Mouse (Mus musculus) hindbrain, embryonic 15.5 days (tissue): ENCODE data around the gene Gria4. TPM values are rescaled to one million over a fixed set of nuclear protein-coding genes. Genes with fewer than 3 reads are reported as not detected.

ENCODE experiments used
- ATAC-seq: fragments of 200-750 bp; cut with Nextera tagmentation; 2 replicates; pipeline ENCODE4 v1.8.0; 2017; ENCODE audit warnings: low read depth, moderate number of reproducible peaks, moderate TSS enrichment; ENCODE audit not compliant: low FRiP score
- H3K27ac ChIP-seq: fragments of 300-500 bp; sonication (generic); replicated peaks from 2 replicates; pipeline ENCODE4 v1.5.1; 2015; ENCODE audit warnings: mild to moderate bottlenecking, inconsistent platforms
- H3K27me3 ChIP-seq: fragments of 300-500 bp; sonication (generic); 2 replicates; pipeline ENCODE4 v1.6.1; 2015; ENCODE audit warnings: control low read depth, inconsistent platforms
- H3K36me3 ChIP-seq: fragments of 300-500 bp; sonication (generic); 2 replicates; pipeline ENCODE4 v1.6.1; 2015; ENCODE audit warnings: control low read depth, inconsistent platforms
- H3K4me1 ChIP-seq: fragments of 300-500 bp; sonication (generic); replicated peaks from 2 replicates; pipeline ENCODE4 v1.6.1; 2015; ENCODE audit warnings: control low read depth, inconsistent platforms
- H3K4me2 ChIP-seq: fragments of 300-500 bp; sonication (generic); 2 replicates; pipeline ENCODE4 v1.6.1; 2015; ENCODE audit warnings: moderate library complexity, mild to moderate bottlenecking, inconsistent platforms
- H3K4me3 ChIP-seq: fragments of 300-500 bp; sonication (generic); 2 replicates; pipeline ENCODE4 v1.5.1; 2015; ENCODE audit warnings: mild to moderate bottlenecking, inconsistent platforms
- H3K9ac ChIP-seq: fragments of 300-500 bp; sonication (generic); 2 replicates; pipeline ENCODE4 v1.6.1; 2015; ENCODE audit warnings: inconsistent platforms
- H3K9me3 ChIP-seq: fragments of 300-500 bp; sonication (generic); 2 replicates; pipeline ENCODE4 v1.6.1; 2016; ENCODE audit warnings: control low read depth, inconsistent platforms
- WGBS: fragments of 180-500 bp; shearing (Covaris S2); methylation state at CpG from one replicate; pipeline ENCODE4 v1.1.7; 2015; 5-methylcytosine and 5-hydroxymethylcytosine counted together
- polyA plus RNA-seq: library from polyadenylated mRNA; unstranded; fragments of >200 nt; fragmentation: Nextera tagmentation; extraction: Ambion mirVana; gene quantifications from 2 replicates; pipeline ENCODE4 v1.2.1, GENCODE M21; 2015

The Gria4 gene
- polyA plus RNA-seq, 1 experiment from 2014 or later: 33.6 TPM

DNA sequence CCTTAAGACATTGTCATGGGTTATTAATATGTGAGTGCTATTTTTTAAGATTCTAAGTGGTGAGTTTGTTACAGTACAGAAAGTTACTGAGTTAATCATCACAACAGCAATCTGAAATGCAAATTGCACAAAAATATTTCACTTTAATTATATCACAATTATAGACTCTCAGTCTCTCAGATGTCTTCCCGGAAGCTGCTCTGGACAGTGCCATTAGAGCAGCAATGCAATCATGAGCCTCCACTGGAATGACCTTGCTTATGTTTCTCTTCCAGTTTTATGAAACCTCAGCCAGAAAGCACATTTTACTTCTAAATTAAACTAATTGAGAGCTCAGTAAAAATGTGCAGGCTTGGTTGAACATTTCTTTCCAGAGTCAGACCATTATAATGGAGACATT lies 116.9 kb downstream of the Gria4 start:
- H3K27ac ChIP-seq: no peak overlapping the region
- H3K4me3 ChIP-seq: no peak overlapping the region
- no peaks in the 10 kb centered on the region for H3K4me1 ChIP-seq
- ATAC-seq: no peak
- no peaks in the 10 kb centered on the region for H3K27me3 ChIP-seq
- no peak overlapping the region for H3K4me2 ChIP-seq
- H3K36me3 ChIP-seq: no peaks in the 10 kb centered on the region
- WGBS: 81% methylated on average over 1 of the region's 1 CpGs
- no peaks in the 10 kb centered on the region for H3K9me3 ChIP-seq
- no peak overlapping the region for H3K9ac ChIP-seq

DNA sequence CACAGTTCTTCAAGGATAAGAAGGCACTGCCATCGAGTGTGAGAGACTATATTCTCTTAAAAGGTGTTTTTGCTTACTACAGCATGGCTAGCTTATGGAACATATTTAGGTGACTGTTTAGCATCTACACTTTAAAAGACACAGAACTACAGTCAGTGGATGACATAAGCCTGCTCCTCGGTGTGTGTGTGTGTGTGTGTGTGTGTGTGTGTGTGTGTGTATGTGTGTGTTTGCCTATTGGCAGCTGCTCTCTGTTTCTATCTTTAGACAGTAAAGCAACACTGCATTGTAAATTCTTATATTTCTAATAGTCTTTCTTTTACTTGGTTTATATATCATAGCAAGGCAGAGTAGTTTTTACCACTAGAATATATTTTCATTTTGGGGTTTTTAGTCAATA lies 130.3 kb downstream of the Gria4 start:
- Histone ChIP-seq H3K27me3 (no peaks in the 10 kb centered on the region), H3K9me3 (no peaks in the 10 kb centered on the region), H3K4me3 (no peak overlapping the region), H3K4me1 (no peaks in the 10 kb centered on the region), H3K4me2 (no peak overlapping the region), H3K9ac (no peak overlapping the region), H3K36me3 (0 out of 2 replicates have a peak, but pooled peaks cover 4% of the 10 kb centered on the region), H3K27ac (no peak overlapping the region)
- ATAC-seq: no peak
- WGBS: 81% methylated on average over 2 of the region's 2 CpGs

DNA sequence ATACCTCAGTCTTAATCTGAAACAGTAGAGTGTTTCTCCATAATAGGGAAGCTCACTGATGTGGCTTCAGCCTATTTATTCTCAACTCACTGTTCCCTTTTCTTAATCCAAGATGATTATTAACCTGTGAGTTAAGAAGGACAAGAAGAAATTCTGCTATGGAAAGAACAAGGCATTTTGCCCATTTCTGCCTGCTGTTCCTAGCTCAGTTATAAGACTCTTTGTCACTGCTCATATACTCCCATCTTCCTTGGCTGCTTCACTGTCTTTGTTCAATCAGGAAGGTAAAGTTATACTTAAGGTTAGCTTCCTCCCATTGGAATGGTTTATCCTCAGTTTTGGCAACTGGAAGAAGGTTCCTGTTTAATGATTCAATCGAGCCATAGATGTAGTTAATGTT lies 133.6 kb downstream of the Gria4 start:
- H3K9me3 ChIP-seq: no peaks in the 10 kb centered on the region
- H3K4me2 ChIP-seq: no peak overlapping the region
- 0 out of 2 replicates have a peak, but pooled peaks cover 4% of the 10 kb centered on the region for H3K36me3 ChIP-seq
- WGBS: 86% methylated on average over 1 of the region's 1 CpGs
- no peaks in the 10 kb centered on the region for H3K27me3 ChIP-seq
- no peak overlapping the region for H3K4me3 ChIP-seq
- no peak overlapping the region for H3K9ac ChIP-seq
- no peak for ATAC-seq
- H3K27ac ChIP-seq: no peak overlapping the region
- H3K4me1 ChIP-seq: no peaks in the 10 kb centered on the region

GRCm38 (mm10) chr9:4658951-4659350 lies 137.1 kb downstream of the Gria4 start:
- Histone ChIP-seq H3K4me2 (no peak overlapping the region), H3K4me3 (no peak overlapping the region), H3K27ac (no peak overlapping the region), H3K9me3 (no peaks in the 10 kb centered on the region), H3K36me3 (0 out of 2 replicates have a peak, but pooled peaks cover 4% of the 10 kb centered on the region), H3K4me1 (no peaks in the 10 kb centered on the region), H3K27me3 (no peaks in the 10 kb centered on the region), H3K9ac (no peak overlapping the region)
- no peak for ATAC-seq

GRCm38 (mm10) chr9:4654333-4654732 lies 141.7 kb downstream of the Gria4 start:
- ATAC-seq: no peak
- Histone ChIP-seq H3K4me3 (no peak overlapping the region), H3K4me2 (no peak overlapping the region), H3K27me3 (no peaks in the 10 kb centered on the region), H3K36me3 (no peaks in the 10 kb centered on the region), H3K9me3 (no peaks in the 10 kb centered on the region), H3K27ac (no peak overlapping the region), H3K9ac (no peak overlapping the region), H3K4me1 (no peaks in the 10 kb centered on the region)
- 71% methylated on average over 1 of the region's 1 CpGs for WGBS

DNA sequence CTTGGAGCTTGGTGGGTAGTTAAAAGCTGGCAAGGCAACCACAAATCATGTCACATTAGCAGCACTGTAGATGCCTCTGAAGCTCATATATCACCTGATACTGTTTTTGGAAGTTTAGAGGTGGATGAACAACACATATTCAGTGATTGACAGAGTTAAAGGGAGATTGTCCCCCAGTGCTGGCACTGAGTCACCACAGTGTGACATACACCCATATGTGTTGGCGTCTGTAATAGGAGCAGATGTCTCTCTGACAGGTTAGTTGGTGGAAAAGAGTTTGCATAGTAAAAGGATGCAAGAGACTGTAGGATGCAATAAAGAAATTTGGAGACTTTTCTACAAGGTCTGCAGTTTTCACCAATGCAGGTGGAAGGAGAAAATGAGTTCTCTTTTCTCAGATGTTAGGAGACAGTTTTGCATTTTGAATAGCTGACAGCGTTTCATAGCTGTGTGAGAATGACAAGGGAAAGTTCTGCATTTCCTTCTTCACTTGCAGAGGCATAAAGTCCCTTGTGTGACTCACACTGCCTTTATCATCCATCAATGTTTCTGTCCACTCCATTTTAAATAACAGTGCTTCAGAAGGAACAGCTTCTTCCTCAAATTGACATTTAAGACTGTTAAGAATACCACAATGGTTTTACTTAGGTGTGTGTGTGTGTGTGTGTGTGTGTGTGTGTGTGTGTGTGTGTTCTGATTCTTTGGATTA lies 156.7 kb downstream of the Gria4 start:
- H3K9me3 ChIP-seq: no peaks in the 10 kb centered on the region
- no peak overlapping the region for H3K27ac ChIP-seq
- no peak overlapping the region for H3K9ac ChIP-seq
- WGBS: 66% methylated on average over 2 of the region's 2 CpGs
- ATAC-seq: peak; percentile 65; the same call in 1 of the 2 replicates
- no peaks in the 10 kb centered on the region for H3K36me3 ChIP-seq
- H3K27me3 ChIP-seq: no peaks in the 10 kb centered on the region
- H3K4me3 ChIP-seq: no peak overlapping the region
- H3K4me2 ChIP-seq: no peak overlapping the region
- H3K4me1 ChIP-seq: no peaks in the 10 kb centered on the region

- H3K36me3 ChIP-seq: no peaks in the 10 kb centered on the region
- H3K4me1 ChIP-seq: no peaks in the 10 kb centered on the region
- H3K27ac ChIP-seq: no peak overlapping the region
- no peak overlapping the region for H3K4me3 ChIP-seq
- no peak overlapping the region for H3K4me2 ChIP-seq
- no peaks in the 10 kb centered on the region for H3K27me3 ChIP-seq
- no peaks in the 10 kb centered on the region for H3K9me3 ChIP-seq
- no peak for ATAC-seq
- no peak overlapping the region for H3K9ac ChIP-seq
- 80% methylated on average over 4 of the region's 4 CpGs for WGBS
Measured at GRCm38 (mm10) chr9:4631910-4632309, 164.1 kb downstream of the Gria4 start.

GRCm38 (mm10) chr9:4615286-4615685 lies 180.7 kb downstream of the Gria4 start:
- Histone ChIP-seq H3K9ac (no peak overlapping the region), H3K9me3 (no peaks in the 10 kb centered on the region), H3K4me1 (no peaks in the 10 kb centered on the region), H3K27ac (no peak overlapping the region), H3K4me3 (no peak overlapping the region), H3K4me2 (no peak overlapping the region), H3K27me3 (no peaks in the 10 kb centered on the region), H3K36me3 (no peaks in the 10 kb centered on the region)
- no peak for ATAC-seq

- Histone ChIP-seq H3K27me3 (no peaks in the 10 kb centered on the region), H3K27ac (no peak overlapping the region), H3K4me3 (no peak overlapping the region), H3K9me3 (no peaks in the 10 kb centered on the region), H3K4me2 (no peak overlapping the region), H3K4me1 (no peaks in the 10 kb centered on the region), H3K9ac (no peak overlapping the region), H3K36me3 (no peaks in the 10 kb centered on the region)
- 71% methylated on average over 3 of the region's 3 CpGs for WGBS
- no peak for ATAC-seq
Measured at GRCm38 (mm10) chr9:4605354-4605753, 190.7 kb downstream of the Gria4 start.

GRCm38 (mm10) chr9:4604236-4604635 lies 191.8 kb downstream of the Gria4 start:
- Histone ChIP-seq H3K9ac (no peak overlapping the region), H3K27ac (no peak overlapping the region), H3K4me3 (no peak overlapping the region), H3K27me3 (no peaks in the 10 kb centered on the region), H3K9me3 (no peaks in the 10 kb centered on the region), H3K4me1 (no peaks in the 10 kb centered on the region), H3K4me2 (no peak overlapping the region), H3K36me3 (no peaks in the 10 kb centered on the region)
- no peak for ATAC-seq

DNA sequence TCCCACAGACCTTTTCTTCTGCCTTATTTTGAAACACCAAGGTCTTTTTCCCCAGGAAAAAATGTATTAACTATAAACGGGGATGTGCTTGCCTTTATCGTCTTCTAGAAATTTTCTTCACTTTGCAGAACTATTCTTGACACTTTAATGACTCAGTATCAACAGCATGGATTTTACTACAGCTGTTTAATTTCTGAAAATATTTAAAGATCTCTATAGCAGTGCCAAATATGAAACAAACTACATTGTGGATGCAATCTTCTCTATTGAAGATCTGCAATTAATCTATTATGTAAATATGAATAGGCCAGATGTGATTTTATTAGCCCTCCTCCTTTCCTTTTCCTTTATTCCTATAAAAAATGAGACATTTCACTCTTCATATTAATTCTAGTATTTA lies 194.2 kb downstream of the Gria4 start:
- Histone ChIP-seq H3K9me3 (no peaks in the 10 kb centered on the region), H3K9ac (no peak overlapping the region), H3K27me3 (no peaks in the 10 kb centered on the region), H3K27ac (no peak overlapping the region), H3K36me3 (no peaks in the 10 kb centered on the region), H3K4me1 (no peaks in the 10 kb centered on the region), H3K4me3 (no peak overlapping the region), H3K4me2 (no peak overlapping the region)
- WGBS: 89% methylated on average over 2 of the region's 2 CpGs
- ATAC-seq: no peak

DNA sequence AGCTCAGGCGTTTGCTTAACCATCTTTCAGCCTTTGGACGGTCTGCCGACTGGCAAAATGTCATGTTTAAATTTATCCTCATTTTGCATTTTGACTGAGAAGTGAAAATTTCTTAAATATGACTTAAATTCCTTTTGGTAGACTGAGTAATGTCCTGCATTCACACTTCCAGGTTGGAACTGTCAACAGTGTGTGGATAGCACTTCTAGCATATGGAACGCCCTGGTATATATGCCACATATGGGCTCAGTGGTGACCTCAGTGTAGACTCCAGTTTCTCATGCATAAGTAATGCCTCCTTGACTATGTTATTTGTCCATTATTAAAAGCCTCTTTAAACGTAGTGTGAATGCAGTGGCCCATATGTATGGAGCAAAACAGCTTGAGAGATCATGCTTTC lies 222.4 kb downstream of the Gria4 start:
- no peak overlapping the region for H3K9ac ChIP-seq

DNA sequence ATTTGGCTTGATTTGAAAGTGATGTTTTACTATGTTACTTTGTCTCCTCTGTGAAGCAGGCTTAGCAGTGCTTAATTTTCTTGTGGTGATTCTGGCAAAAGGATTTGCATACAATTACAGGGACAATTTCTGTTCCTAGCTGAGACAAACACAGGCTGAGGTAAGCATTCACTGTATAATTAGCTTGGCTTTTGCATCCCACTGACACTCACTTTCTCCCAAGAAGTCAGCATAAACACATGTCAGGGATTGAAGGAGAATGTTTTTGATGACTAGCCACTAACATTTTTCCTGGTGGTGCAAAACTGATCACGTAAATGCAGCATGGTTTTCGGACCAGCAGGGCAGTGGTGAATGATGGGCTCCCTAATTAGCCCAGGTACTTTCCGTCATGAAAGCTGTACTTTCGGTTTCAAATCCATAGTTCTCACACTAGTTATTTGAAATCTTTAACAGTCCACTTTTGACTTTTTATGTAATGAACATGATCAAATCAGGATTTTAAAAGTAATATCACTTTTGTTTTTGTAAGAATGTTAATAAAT lies 240.5 kb downstream of the Gria4 start:
- H3K9me3 ChIP-seq: no peaks in the 10 kb centered on the region
- 78% methylated on average over 4 of the region's 4 CpGs for WGBS

More for the DNA sequence above, 222.4 kb downstream of the Gria4 start:
- Histone ChIP-seq H3K4me2 (no peak overlapping the region), H3K4me3 (no peak overlapping the region), H3K9me3 (no peaks in the 10 kb centered on the region), H3K4me1 (no peaks in the 10 kb centered on the region), H3K27me3 (no peaks in the 10 kb centered on the region), H3K27ac (no peak overlapping the region), H3K36me3 (no peaks in the 10 kb centered on the region)
- no peak for ATAC-seq
- WGBS: 82% methylated on average over 5 of the region's 5 CpGs

More for the DNA sequence above, 240.5 kb downstream of the Gria4 start:
- Histone ChIP-seq H3K9ac (no peak overlapping the region), H3K4me2 (no peak overlapping the region), H3K4me3 (no peak overlapping the region), H3K4me1 (no peaks in the 10 kb centered on the region), H3K27me3 (no peaks in the 10 kb centered on the region), H3K36me3 (no peaks in the 10 kb centered on the region), H3K27ac (no peak overlapping the region)
- ATAC-seq: no peak
